Mouse (Mus musculus) neural tube, embryonic 11.5 days (tissue): ENCODE measurements at regions not wholly inside any gene's neighbourhood (a gene's known extent, or its start where the extent isn't known, plus 50 kb on each side); places are given as distances from the start of the nearest gene placed in this dataset.

ENCODE experiments used
- ATAC-seq: fragments of 200-750 bp; cut with Nextera tagmentation; 2 replicates; pipeline ENCODE4 v1.8.0; 2017; ENCODE audit warnings: moderate number of reproducible peaks, mild to moderate bottlenecking, moderate TSS enrichment, moderate library complexity; ENCODE audit not compliant: insufficient read depth, low FRiP score, low TSS enrichment
- DNase-seq: peaks from one replicate; pipeline ENCODE4 v3.0.0-alpha.2; 2015; ENCODE audit warnings: low spot score
- H3K27ac ChIP-seq: fragments of 300-500 bp; sonication (generic); 2 replicates; pipeline ENCODE4 v1.5.1; 2014; ENCODE audit warnings: low read depth, mild to moderate bottlenecking, low read length
- H3K27me3 ChIP-seq: fragments of 300-500 bp; sonication (generic); 2 replicates; pipeline ENCODE4 v1.6.1; 2014; ENCODE audit warnings: mild to moderate bottlenecking, low read length, mixed read lengths; ENCODE audit not compliant: control insufficient read depth, insufficient read depth
- H3K36me3 ChIP-seq: fragments of 300-500 bp; sonication (generic); 2 replicates; pipeline ENCODE4 v1.6.1; 2014; ENCODE audit warnings: mild to moderate bottlenecking, low read length, moderate library complexity, mixed read lengths; ENCODE audit not compliant: control insufficient read depth, insufficient read depth
- H3K4me1 ChIP-seq: fragments of 300-500 bp; sonication (generic); 2 replicates; pipeline ENCODE4 v1.6.1; 2014; ENCODE audit warnings: low read length, mixed read lengths; ENCODE audit not compliant: control insufficient read depth, insufficient read depth
- H3K4me2 ChIP-seq: fragments of 300-500 bp; sonication (generic); 2 replicates; pipeline ENCODE4 v1.6.1; 2014; ENCODE audit warnings: low read depth, mild to moderate bottlenecking, moderate library complexity
- H3K4me3 ChIP-seq: fragments of 300-500 bp; sonication (generic); 2 replicates; pipeline ENCODE4 v1.5.1; 2014; ENCODE audit warnings: low read depth, low read length
- H3K9ac ChIP-seq: fragments of 300-500 bp; sonication (generic); 2 replicates; pipeline ENCODE4 v1.6.1; 2014; ENCODE audit warnings: mild to moderate bottlenecking, low read length
- H3K9me3 ChIP-seq: fragments of 300-500 bp; sonication (generic); 2 replicates; pipeline ENCODE4 v1.6.1; 2016; ENCODE audit warnings: low read length; ENCODE audit not compliant: control insufficient read depth
- WGBS: fragments of 180-500 bp; shearing (Covaris S2); extraction: QIAGEN DNeasy Blood & Tissue Kit; methylation state at CpG from one replicate; pipeline ENCODE4 v1.1.7; 2014; 5-methylcytosine and 5-hydroxymethylcytosine counted together

- Histone ChIP-seq H3K27ac (no peak overlapping the region), H3K4me3 (no peak overlapping the region), H3K9ac (no peak overlapping the region), H3K4me2 (no peak overlapping the region), H3K36me3 (no peaks in the 10 kb centered on the region), H3K9me3 (no peaks in the 10 kb centered on the region), H3K27me3 (no peaks in the 10 kb centered on the region), H3K4me1 (no peaks in the 10 kb centered on the region)
- ATAC-seq (no peak), DNase-seq (no peak)
- WGBS: 78% methylated on average over 7 of the region's 7 CpGs
Observed at GRCm38 (mm10) chr13:40554368-40554767, 183.8 kb downstream of the Tfap2a start.

GRCm38 (mm10) chr13:40525501-40525900, 164.3 kb upstream of the Ofcc1 start:
- Histone ChIP-seq H3K9ac (no peak overlapping the region), H3K9me3 (no peaks in the 10 kb centered on the region), H3K4me3 (no peak overlapping the region), H3K27ac (no peak overlapping the region), H3K27me3 (no peaks in the 10 kb centered on the region), H3K36me3 (no peaks in the 10 kb centered on the region), H3K4me2 (no peak overlapping the region), H3K4me1 (no peaks in the 10 kb centered on the region)
- DNase-seq (no peak), ATAC-seq (no peak)

- WGBS: 53% methylated on average over 2 of the region's 2 CpGs
- DNase-seq: no peak
- Histone ChIP-seq H3K4me1 (no peaks in the 10 kb centered on the region), H3K27ac (no peak overlapping the region), H3K9ac (no peak overlapping the region), H3K9me3 (no peaks in the 10 kb centered on the region), H3K4me2 (no peak overlapping the region), H3K27me3 (no peaks in the 10 kb centered on the region), H3K4me3 (no peak overlapping the region), H3K36me3 (no peaks in the 10 kb centered on the region)
- ATAC-seq: no peak
Observed at GRCm38 (mm10) chr13:40523115-40523514, 161.9 kb upstream of the Ofcc1 start.

GRCm38 (mm10) chr13:40518180-40518579, 156.9 kb upstream of the Ofcc1 start:
- DNase-seq (no peak), ATAC-seq (no peak)
- Histone ChIP-seq H3K9ac (no peak overlapping the region), H3K27me3 (no peaks in the 10 kb centered on the region), H3K9me3 (no peaks in the 10 kb centered on the region), H3K27ac (no peak overlapping the region), H3K4me2 (no peak overlapping the region), H3K4me3 (no peak overlapping the region), H3K36me3 (no peaks in the 10 kb centered on the region), H3K4me1 (no peaks in the 10 kb centered on the region)
- WGBS: 74% methylated on average over 4 of the region's 4 CpGs

GRCm38 (mm10) chr13:40509290-40509689, 148.0 kb upstream of the Ofcc1 start:
- 32% methylated on average over 1 of the region's 1 CpGs for WGBS
- Histone ChIP-seq H3K9ac (no peak overlapping the region), H3K4me3 (no peak overlapping the region), H3K9me3 (no peaks in the 10 kb centered on the region), H3K27me3 (no peaks in the 10 kb centered on the region), H3K4me2 (no peak overlapping the region), H3K27ac (no peak overlapping the region), H3K4me1 (no peaks in the 10 kb centered on the region), H3K36me3 (no peaks in the 10 kb centered on the region)
- DNase-seq: no peak
- ATAC-seq: no peak

- no peak overlapping the region for H3K27ac ChIP-seq
- no peaks in the 10 kb centered on the region for H3K9me3 ChIP-seq
- ATAC-seq (no peak), DNase-seq (no peak)
- no peaks in the 10 kb centered on the region for H3K27me3 ChIP-seq
- H3K36me3 ChIP-seq: no peaks in the 10 kb centered on the region
- no peak overlapping the region for H3K9ac ChIP-seq
- WGBS: 57% methylated on average over 7 of the region's 7 CpGs
- no peak overlapping the region for H3K4me3 ChIP-seq
- H3K4me2 ChIP-seq: no peak overlapping the region
- no peaks in the 10 kb centered on the region for H3K4me1 ChIP-seq
Observed at GRCm38 (mm10) chr13:40480830-40481229, 119.6 kb upstream of the Ofcc1 start.

GRCm38 (mm10) chr13:40472683-40473082, 111.4 kb upstream of the Ofcc1 start:
- WGBS: 91% methylated on average over 3 of the region's 3 CpGs
- Histone ChIP-seq H3K9me3 (no peaks in the 10 kb centered on the region), H3K4me3 (no peak overlapping the region), H3K9ac (no peak overlapping the region), H3K4me1 (no peaks in the 10 kb centered on the region), H3K36me3 (no peaks in the 10 kb centered on the region), H3K27me3 (no peaks in the 10 kb centered on the region), H3K4me2 (no peak overlapping the region), H3K27ac (no peak overlapping the region)
- ATAC-seq (no peak), DNase-seq (no peak)

GRCm38 (mm10) chr13:40469162-40469561, 107.9 kb upstream of the Ofcc1 start:
- 92% methylated on average over 7 of the region's 7 CpGs for WGBS

GRCm38 (mm10) chr13:40453360-40453759, 92.1 kb upstream of the Ofcc1 start:
- ATAC-seq: no peak
- WGBS: 88% methylated on average over 2 of the region's 2 CpGs
- no peaks in the 10 kb centered on the region for H3K4me1 ChIP-seq

More at GRCm38 (mm10) chr13:40469162-40469561, 107.9 kb upstream of the Ofcc1 start:
- Histone ChIP-seq H3K27me3 (no peaks in the 10 kb centered on the region), H3K27ac (no peak overlapping the region), H3K9ac (no peak overlapping the region), H3K4me2 (no peak overlapping the region), H3K4me3 (no peak overlapping the region), H3K36me3 (no peaks in the 10 kb centered on the region), H3K9me3 (no peaks in the 10 kb centered on the region), H3K4me1 (no peaks in the 10 kb centered on the region)
- ATAC-seq (no peak), DNase-seq (no peak)

More at GRCm38 (mm10) chr13:40453360-40453759, 92.1 kb upstream of the Ofcc1 start:
- Histone ChIP-seq H3K27me3 (no peaks in the 10 kb centered on the region), H3K4me3 (no peak overlapping the region), H3K27ac (no peak overlapping the region), H3K9me3 (no peaks in the 10 kb centered on the region), H3K4me2 (no peak overlapping the region), H3K36me3 (no peaks in the 10 kb centered on the region), H3K9ac (no peak overlapping the region)
- no peak for DNase-seq
